Mouse (Mus musculus): ENCODE data around the gene Wdr92.
A peak's percentile ranks its signal among the peaks of the same experiment; 100 is the strongest.

The Wdr92 gene

DNA sequence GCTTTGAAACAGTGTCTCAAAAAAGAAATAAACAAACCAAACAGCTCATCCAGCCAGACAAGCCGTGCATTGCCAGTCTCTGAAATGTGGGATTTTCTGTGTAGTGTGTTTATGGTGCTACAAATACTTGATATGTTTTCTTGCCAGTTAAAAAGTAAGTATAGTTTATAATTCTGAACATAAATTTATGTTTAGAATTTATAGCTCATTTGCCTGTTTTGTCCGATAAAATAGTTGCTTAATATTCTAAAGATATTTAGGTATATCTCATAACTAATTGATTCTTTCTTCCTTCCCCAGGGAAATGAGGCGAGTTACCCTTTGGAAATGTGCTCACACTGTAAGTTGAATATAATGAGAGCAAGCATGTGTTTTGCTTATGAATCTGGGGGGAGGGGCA is at the start of gene Wdr92:
Gene Wdr92, plus strand, starts transcription at position 301 of the 400 bp plus-strand sequence.
- DNase-seq: no peak

DNA sequence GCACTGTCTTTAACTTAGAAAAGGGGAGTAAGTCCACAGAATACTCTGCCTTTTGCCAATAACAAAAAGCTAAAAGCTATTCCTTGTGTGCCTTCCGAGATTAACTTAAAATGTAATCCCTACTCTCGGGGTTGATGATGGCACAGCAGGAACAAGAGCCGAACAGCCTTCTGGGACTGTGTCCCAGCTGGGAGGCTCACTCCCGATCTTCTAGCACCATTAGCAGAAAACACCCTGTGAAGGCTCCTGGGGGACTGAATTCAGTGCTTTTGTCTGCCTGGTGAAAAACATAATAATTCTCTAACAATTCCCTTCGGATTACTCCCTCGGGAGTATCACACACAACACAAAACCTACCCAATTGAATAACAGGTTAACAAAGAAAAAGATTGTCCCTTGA is 46.3 kb upstream of the Wdr92 start:
- DNase-seq: no peak

DNA sequence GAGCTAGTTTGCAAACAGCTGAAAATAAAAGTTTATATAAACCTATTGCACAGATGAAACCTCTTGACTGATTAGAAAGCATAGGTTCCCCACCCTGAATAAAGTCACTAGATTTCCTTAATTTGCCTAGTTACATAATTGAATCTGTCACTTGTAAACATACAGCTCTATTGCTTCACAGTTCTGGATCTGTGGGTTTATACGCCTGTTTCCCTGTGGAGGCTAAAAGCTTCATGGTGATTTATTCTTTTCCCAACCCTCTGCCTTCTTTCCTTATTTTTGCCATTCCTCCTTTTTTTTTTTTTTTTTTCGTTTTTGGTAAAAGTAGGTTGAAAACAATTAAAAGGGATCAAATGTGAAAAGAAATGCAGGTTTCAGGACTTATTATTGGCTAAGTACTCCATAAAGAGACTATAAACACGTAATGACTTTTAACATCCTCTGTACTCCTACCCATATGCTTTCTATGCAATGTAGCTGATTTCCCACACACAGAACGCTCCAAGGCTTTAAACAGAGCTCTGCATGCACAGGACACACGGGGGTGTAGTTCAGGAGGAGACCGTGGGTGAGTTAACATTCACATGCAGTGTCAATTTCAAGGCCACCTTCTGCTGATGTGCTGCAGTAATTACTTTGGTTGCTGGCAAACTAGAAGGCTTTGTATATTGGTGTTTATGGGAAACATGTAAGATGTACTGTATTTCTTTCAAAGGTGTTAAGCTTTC is 43.4 kb upstream of the Wdr92 start:
- DNase-seq: no peak

DNA sequence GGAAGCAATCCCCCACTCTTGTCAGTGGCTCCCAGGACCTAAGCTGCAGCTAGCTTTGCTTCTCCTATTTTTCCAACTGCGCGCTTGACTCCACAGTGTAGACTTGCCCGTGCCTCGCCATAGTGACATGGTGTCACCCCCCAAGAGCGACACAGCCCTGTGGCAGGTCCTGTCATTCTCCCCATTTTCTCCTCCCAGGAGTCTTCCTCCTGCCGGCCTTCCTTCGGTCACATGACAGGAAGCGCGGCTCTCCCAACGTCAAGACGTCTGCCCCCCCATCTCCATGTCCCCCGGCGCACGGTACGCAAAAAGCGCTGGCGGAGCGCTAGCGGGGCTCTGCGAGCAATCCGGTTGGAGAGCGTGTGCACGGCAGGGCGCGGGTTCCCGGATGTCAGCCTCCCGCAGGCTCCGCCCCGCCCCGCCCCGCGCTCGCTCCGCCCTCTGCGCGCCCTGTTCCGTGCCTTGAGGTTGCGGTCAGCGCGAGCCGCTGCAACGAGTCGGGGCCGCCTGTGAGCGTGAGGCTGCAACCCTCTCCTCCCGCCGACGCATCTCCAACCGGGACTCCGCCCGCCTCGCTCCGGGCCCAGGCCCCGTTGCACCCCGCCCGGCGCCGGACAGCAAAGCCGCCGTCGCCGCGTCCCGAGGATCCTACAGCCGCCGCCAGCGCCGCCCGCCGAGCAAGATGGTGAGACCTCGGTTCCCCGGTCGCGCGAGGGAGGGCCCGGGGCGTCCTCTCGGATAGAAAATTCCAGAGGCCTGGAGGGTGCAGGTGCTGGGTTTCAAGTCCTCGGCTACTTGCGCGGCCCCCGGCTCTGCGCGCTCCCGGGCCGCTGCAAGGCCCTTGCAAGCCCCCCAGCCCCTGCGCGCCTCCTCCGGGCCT is 22.8 kb upstream of the Wdr92 start, which contains the start of gene Ppp3r1:
Gene Ppp3r1, plus strand, starts transcription at position 406 of the 880 bp plus-strand sequence.
- peak; percentile 98 for DNase-seq

DNA sequence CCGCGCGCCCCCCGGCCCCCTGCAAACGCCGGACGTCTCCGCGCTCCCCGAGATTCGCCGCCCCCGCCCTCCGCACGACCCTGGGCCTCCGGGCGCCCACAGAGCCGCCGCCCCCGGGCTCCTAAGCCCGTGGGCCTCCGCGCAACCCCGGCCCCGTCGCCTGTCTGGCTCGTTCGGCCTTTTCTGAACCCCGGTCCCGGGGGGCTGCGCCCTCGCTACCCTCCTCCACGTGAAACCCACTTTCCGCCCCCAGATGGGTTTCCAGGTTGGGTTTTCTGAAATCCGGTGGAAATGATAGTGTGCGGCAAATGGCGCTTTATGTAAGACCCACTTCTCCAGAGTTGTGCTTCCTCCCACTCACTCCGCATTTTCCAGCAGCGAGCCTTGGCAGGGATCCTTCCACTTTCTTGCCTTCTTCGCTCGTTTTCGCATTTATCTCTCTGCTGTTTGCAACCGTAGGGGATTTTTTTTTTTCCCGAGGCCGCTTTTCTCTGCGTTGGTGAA is 22.1 kb upstream of the Wdr92 start:
- peak; percentile 47 for DNase-seq

DNA sequence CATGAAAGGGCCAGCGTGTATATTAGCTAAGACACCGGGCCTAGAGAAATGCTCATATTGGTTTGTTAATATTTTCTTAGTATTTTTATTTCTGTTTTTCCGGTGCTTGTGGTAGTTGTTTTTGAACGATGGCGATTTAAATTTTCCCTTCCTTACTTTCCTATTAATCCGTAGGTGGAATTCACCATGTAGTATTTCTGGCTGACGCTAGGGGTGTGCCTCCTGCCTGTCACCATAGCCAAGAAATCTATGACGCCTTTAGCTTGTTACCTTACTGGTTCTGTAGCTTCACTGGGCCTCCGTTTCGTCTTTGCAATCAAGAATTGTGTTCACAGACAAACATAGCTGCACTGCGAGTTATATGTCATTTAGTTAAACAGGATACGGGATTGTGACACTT is 21.7 kb upstream of the Wdr92 start:
- peak; percentile 32 for DNase-seq

DNA sequence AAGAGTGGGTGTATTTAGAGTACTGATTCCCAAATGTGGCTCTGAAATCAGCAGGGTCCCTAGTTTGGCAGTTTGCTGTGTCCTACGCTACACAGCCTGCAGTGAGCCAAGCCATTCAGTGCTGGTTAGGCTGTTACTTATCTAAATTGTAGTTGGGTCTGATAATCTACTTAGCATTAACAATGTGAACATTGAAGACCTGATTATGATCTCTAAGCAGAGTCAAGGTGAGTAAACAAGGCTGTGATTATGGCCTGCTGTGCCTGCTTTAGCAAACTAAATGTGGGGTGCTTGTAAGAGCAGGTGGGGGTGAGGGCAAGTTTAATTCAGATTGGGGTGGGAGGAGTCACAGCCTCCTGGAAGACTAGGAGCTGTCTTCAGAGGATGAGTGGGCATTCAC is 18.0 kb upstream of the Wdr92 start:
- DNase-seq: no peak

DNA sequence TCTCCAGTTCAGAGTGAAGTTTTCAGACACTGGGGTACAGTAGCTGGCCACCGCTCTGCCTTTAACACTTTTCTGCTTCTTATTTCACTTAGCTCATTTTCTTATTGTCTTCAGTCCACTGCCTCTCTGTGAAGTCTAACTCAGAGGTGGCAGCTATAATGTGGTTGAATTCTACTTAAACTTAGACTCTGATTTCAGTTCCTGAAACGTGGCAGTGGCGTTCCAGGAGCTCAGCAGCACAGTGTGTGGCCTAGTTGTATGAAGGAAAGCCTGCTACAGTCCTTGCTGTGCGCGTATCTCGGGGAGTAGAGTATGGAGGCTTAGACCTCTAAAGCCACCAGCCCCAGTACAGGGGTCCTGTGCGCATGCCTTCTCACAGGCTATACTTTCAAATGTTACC is 15.3 kb upstream of the Wdr92 start:
- no peak for DNase-seq

DNA sequence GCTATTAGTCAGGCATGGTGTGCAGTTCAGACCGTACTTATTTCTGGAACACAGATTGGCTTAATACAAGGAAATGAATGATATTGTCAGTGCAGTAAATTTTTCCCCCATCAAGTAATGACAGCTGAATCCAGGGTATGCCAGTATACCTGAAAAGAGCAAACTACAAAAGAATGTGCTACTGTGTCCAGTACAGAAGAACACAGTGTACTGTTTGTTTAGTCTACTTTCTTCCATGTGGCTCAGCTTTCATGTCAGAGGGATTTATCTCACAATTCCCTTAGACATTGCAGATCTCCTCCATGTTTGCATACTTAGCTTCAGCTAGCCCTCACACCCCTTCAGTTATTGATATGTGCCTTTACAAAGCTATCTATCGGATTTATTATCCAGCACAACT is 12.6 kb upstream of the Wdr92 start:
- DNase-seq: no peak

DNA sequence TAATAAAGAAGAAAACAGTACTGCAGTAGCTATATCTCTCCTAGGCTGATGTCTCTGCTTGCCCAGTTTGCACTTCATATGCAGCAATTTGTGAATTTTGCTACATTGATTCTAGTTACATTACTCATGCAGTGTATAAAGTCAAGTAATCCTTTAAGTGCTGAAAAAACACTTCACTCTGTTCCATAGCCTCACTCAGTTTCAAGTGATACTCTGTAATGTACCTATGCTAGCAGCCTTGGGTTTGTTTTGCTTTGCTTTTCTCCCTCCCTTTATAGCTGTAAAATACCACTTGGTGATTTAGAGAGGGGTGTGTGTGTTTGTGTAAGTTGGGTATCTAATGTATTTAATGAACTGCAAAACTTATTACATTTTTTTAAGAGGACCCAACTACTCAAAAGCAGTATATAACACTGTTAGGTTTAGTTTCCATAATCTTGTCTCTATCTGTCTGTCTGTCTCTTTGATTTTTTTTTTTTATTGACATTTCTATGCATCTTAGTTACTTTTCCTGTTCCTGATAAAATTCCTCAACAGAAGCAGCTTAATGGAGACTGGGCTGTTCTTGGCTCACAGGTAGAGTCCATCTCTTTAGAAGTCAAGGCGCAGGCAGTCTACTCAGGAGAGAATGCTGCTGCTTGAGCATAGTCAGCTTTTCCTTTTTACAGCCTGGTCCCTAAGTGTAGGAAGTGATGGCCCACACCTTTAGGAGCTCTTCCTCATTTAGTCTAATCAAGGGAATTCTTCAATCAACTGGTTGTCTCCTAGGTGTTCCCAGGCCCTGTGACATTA is 10.8 kb upstream of the Wdr92 start:
- no peak for DNase-seq

DNA sequence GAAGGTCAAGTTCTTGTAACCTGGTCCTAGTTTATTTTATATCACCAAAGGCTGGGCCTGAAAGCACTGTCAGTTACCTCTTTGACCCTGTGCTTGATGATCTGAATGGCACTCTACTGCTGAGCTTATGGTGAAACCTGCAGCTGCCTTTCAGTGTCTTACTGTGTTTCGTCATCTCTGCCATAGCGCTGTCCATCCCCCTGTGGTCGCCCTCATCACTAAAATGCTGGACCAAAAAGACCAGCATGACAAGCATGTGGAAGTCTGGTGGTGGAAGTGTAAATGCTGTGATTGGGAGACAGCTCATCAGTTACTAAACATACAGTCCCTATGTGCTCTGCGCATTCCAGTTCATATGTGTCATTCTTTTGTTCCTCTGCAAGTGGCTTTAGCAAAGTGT is 9.6 kb upstream of the Wdr92 start:
- DNase-seq: no peak

DNA sequence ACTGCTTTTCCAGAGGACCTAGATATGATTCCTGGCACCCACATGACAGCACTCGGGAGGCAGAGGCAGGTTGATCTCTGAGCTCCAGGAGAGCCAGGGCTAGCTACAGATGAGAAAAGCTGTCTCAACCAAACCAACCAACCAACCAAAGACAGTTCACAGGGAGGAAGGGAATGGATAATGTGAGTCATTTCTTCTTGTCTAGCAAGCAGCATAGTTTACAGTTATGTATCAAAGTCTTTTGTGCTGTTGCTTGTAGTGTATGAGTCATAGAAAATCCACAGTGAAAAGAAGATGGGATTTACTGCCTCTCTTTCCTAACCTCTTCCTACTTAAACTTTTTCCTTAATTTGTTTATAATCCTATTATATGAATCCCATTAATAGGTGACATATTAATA is 5.3 kb upstream of the Wdr92 start:
- no peak for DNase-seq

DNA sequence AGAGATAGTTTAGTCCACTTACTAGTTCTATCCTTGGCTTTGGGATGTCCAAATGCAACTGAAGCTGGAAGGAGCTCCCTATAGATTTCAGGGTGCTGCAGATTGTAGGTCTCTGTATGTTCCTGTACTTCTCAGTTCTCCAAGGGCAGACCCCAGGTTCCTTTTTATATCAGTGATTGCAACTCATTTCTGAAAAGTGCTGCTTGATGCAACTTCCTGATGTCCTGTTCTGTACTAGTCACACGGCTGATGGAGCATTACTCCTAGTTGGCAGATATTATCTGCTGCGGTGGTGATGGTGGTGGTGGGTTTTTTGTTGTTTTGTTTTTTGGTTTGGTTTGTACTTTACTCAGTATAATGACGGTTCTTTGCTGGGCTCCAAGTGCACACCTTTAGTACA is 1.2 kb upstream of the Wdr92 start:
- DNase-seq: no peak

DNA sequence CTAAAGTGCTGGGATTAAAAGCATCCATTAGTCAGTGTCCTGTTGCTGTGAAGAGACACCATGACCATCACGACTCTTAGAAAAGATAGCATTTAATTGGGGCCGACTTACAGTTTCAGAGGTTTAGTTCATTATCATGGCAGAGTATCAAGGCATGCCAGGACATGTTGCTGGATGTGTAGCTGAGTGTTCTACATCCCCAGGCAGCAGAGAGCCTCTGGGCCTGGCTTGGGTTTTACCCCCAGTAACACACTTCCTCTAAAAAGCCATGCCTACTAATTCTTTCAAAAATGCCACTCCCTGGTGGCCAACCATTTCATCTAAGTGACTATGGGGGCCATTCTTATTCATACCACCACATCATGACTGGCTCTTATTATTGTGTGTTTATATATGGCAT is 1.3 kb downstream of the Wdr92 start:
- no peak for DNase-seq

DNA sequence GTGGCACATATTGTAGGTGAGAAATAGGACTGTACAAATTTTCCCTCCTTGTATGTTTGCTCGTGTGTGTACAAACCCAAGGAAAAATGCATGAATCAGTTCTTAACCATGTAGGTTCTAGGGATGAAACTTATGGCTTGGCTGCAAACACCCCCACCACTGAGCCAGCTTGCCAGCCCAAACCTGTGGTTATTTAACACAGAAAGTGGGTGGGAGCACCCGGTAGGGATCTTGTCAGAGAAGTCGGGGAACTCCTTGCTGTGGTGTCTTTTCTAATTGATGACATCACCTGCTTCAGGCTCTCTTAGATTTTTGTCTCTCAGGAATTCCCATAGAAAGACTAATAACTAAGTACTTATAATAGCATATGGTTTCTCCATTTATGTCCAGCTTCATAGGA is 5.7 kb downstream of the Wdr92 start:
- DNase-seq: no peak

DNA sequence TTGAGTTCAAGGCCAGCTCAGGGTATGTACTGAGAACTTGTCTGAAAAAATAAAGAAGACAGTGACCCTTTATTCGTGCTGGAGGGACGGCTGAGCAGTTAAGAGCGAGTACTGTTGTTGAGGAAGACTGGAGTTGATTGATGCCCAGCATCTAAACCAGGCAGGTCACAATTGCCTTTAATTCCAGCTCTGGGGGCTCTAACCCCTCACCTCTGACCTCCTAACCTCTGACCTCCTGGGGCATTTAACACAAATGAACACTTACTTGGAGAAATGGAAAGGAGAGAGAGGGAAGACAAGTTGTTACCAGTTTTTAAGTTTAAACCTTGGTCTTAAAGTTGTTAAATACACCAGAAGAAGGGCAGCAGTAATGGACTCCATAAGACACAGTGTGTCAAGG is 6.9 kb downstream of the Wdr92 start:
- DNase-seq: no peak

DNA sequence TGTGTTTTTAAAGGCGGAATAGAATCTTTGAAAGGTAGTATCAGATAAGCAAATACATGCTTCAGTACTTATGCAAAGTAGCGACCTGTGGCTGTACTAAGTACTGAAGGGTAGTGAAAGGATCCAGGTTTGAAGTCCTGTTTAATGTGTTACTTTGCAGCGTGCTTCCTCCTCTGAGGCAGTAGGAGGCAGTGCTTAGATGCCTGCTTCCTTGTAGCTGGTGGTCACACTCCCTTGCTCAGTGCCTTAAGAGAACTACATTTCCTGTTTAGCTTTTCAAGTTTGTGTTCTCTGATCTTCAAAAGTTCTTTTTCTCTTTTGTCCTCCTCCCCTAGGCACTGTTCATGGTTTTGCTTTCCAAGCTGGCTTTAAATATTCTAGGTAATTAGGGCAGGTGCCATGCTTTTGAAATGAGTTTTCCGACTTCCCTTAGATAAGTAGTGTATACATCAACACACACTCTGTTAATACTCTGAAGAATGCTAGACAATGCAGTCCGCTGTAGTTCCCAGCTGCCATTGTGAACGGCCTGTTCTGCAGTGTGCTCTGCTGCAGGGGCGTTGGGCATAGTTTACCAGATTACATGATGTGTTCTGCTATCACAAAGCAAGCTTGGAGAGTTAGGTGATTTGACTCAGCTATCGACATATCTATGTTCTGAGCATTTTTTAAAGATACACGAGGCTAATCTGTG is 10.4 kb downstream of the Wdr92 start:
- no peak for DNase-seq

DNA sequence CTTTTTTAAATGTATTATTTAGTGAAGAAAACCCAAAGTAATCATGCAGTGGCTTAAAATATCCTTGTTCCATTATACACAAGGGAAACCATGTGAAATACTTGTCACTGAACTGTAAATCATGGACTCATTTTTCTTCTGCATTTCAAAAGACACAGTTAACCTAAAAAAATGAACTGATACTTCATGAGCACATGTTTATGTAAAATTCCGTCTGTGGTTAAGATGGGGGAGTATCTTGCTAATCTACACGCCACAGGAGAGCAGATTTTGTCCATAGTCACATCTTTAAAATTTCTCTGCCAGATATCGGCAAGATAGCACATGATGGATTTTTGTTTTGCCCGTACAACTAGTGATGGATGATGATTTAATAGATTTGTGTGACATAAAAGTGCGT is 17.3 kb downstream of the Wdr92 start:
- DNase-seq: no peak

DNA sequence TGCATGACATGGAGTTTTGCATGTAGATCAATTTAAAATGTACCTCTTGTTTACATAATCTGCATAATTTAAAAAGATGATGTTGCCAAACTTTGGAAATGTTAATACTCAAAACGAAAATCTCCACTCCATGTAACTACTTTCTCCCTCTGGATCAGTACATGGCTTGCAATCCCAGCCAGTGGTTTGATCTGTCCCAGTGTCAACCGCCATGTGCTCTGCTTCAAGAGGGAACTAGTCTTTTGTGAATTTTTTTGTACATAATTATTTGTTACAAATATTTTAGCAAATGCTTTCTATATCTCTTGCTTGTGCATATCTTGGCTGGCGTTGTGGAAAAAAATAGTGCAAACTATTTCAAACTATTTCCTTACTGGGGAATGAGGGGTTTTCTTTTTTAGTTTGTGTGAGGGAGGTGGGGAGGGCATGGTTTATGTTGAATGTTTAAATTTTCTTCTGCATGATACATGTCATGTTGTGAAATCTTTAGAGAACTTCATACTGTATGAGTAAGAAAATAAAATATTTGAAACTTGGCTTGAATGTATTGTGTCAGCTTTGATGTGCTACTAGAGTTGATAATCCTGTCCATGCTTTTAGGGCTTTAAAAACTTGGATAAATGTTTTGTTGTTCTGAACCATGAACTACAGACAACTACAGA is 18.1 kb downstream of the Wdr92 start:
- DNase-seq: no peak

DNA sequence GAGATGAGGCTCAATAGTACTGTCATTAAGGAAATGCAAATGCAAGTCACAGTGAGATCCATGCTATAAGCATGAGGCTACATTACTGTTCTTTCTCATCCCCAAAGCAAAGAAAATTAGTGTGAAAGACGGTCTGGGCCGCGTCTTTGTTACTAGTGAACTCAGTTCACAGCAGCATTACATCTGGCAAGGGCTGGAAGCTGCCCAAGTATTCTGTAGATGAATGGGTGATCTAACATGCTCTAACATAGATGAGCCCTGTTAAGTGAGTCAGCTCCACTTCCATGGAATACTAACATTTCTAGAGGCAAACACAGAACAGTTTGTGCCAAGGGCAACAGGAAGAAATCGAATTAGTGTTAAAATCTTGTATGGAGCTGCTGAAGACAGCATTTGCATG is 19.0 kb downstream of the Wdr92 start:
- DNase-seq: no peak

DNA sequence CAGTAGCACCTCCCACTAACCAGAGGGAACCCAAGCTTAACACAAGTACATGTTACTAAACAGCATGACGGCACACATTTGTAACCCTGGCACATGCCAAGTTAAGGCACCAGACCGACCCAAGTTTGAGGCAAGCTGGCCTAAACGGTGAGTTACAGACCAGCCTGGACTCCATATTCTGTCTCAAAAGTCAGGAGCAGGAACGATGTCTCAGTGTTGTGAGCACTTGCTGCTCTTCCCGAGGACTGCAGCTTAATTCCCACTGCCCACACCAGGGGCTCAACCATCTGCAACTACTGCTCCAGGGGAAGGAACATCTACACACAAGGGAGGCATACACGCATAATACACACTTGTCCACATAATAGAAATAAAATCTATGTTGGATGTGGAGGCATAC is 20.6 kb downstream of the Wdr92 start:
- DNase-seq: no peak
